Mouse (Mus musculus) MEL-GATA-1-ER (cell line): ENCODE results near the gene Ccdc116.

ENCODE experiments used
- DNase-seq: peaks from one replicate; pipeline ENCODE4 v3.0.0-alpha.2; 2012; ENCODE audit warnings: low read depth; ENCODE audit errors: extremely low read depth

Ccdc116 gene

GRCm38 (mm10) chr16:17131191-17132088 is 15.6 kb downstream of the Ccdc116 start:
- no peak for DNase-seq

GRCm38 (mm10) chr16:17127292-17127691 is 19.7 kb downstream of the Ccdc116 start:
- no peak for DNase-seq

- DNase-seq = peak; percentile 92
Observed at GRCm38 (mm10) chr16:17124871-17125520, 22.0 kb downstream of the Ccdc116 start, which contains the start of gene 2610318N02Rik. 2610318N02Rik (minus strand) TSS chr16:17125167.

- DNase-seq = no peak
Observed at GRCm38 (mm10) chr16:17124119-17124870, 22.7 kb downstream of the Ccdc116 start.

- DNase-seq = no peak
Observed at GRCm38 (mm10) chr16:17121569-17121968, 25.5 kb downstream of the Ccdc116 start.

- DNase-seq = no peak
Observed at GRCm38 (mm10) chr16:17117309-17117799, 29.7 kb downstream of the Ccdc116 start.

- DNase-seq = peak; percentile 74
Observed at GRCm38 (mm10) chr16:17110771-17111743, 36.0 kb downstream of the Ccdc116 start, which contains the start of gene Ppil2. Ppil2 (minus strand) TSS chr16:17111257.

- DNase-seq = no peak
Observed at GRCm38 (mm10) chr16:17104600-17104999, 42.4 kb downstream of the Ccdc116 start.

GRCm38 (mm10) chr16:17102630-17103220 is 44.3 kb downstream of the Ccdc116 start:
- DNase-seq = no peak

GRCm38 (mm10) chr16:17096938-17097337 is 50.1 kb downstream of the Ccdc116 start:
- no peak for DNase-seq
